Mouse (Mus musculus): Measurements from ENCODE around the gene Acads. TPM values are rescaled to one million over a fixed set of nuclear protein-coding genes. Genes with fewer than 3 reads are reported as not detected.
A peak's percentile ranks its signal among the peaks of the same experiment; 100 is the strongest.
"Not testable (repeated sequence)": the region's sequence is repeated elsewhere in the genome, so short reads cannot be mapped to it uniquely, and the experiment has no call there.

Acads gene
- polyA plus RNA-seq, 1 experiment from 2014 or later, result 46.9 TPM

DNA sequence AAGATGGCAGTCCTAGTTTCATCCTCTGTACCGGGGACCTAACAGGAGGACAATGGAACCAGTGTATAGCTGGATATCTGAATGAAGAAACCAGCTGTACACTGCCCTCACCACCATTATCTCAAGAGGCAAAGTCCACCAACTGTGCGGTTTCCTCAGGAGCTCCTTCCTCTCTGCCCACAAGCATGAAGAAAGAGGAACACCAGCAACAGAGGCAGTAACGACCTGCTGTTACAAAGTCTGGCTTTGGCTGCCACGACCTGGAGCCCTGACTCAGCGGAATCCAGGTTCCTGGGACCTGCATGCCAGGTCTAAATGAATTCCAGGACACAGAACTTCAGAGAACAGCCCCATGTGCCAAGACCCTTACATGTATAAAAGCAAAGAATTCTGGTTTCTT, 36.7 kb upstream of the Acads start:
- Histone ChIP-seq H3K27ac (ENCODE audit: low read depth) (no peak overlapping the region), H3K9ac (peak overlapping the region; percentile 94), H3K4me1 (ENCODE audit: insufficient read depth) (peaks cover 29% of the 10 kb centered on the region)

GRCm38 (mm10) chr5:115155156-115155631, 36.0 kb upstream of the Acads start:
- 64% methylated on average over 13 of the region's 13 CpGs for WGBS
- TF ChIP-seq CTCF (IDR thresholded peaks at IDR 0.05; ENCODE audit: low read depth), result no peak
- ATAC-seq (ENCODE audit: insufficient read depth), result no peak
- Histone ChIP-seq H3K4me3 (ENCODE audit: low read depth, low read length) (peak overlapping the region; percentile 100), H3K9ac (peak overlapping the region; percentile 94; the same call in 1 of the 2 replicates), H3K27me3 (ENCODE audit: insufficient read depth, low read length) (no peaks in the 10 kb centered on the region), H3K9me3 (ENCODE audit: low read depth, low read length) (no peaks in the 10 kb centered on the region), H3K36me3 (ENCODE audit: insufficient read depth) (peaks cover 31% of the 10 kb centered on the region), H3K27ac (ENCODE audit: low read depth) (no peak overlapping the region), H3K4me1 (ENCODE audit: insufficient read depth) (peaks cover 29% of the 10 kb centered on the region), H3K4me2 (peak overlapping the region; percentile 80)
- DNase-seq, result no peak

More for the DNA sequence above, 36.7 kb upstream of the Acads start:
- peaks cover 25% of the 10 kb centered on the region for H3K36me3 ChIP-seq (ENCODE audit: insufficient read depth)
- no peak for TF ChIP-seq CTCF (IDR thresholded peaks at IDR 0.05; ENCODE audit: low read depth)
- H3K4me3 ChIP-seq (ENCODE audit: low read depth, low read length), result peak overlapping the region; percentile 100
- peak overlapping the region; percentile 80 for H3K4me2 ChIP-seq
- no peak for ATAC-seq (ENCODE audit: insufficient read depth)
- no peaks in the 10 kb centered on the region for H3K9me3 ChIP-seq (ENCODE audit: low read depth, low read length)
- WGBS, result 39% methylated on average over 5 of the region's 5 CpGs
- peak; percentile 22 for DNase-seq
- no peaks in the 10 kb centered on the region for H3K27me3 ChIP-seq (ENCODE audit: insufficient read depth, low read length)

- H3K27me3 ChIP-seq (ENCODE audit: insufficient read depth, low read length), result no peaks in the 10 kb centered on the region
- 14% methylated on average over 8 of the region's 8 CpGs for WGBS
- no peaks in the 10 kb centered on the region for H3K9me3 ChIP-seq (ENCODE audit: low read depth, low read length)
- H3K4me2 ChIP-seq, result peak overlapping the region; percentile 16; the same call in 1 of the 2 replicates
- no peak for ATAC-seq (ENCODE audit: insufficient read depth)
- peaks cover 29% of the 10 kb centered on the region for H3K4me1 ChIP-seq (ENCODE audit: insufficient read depth)
- DNase-seq, result no peak
- H3K9ac ChIP-seq, result no peak overlapping the region
- TF ChIP-seq CTCF (IDR thresholded peaks at IDR 0.05; ENCODE audit: low read depth), result no peak
- H3K4me3 ChIP-seq (ENCODE audit: low read depth, low read length), result no peak overlapping the region
- H3K36me3 ChIP-seq (ENCODE audit: insufficient read depth), result peaks cover 59% of the 10 kb centered on the region
- H3K27ac ChIP-seq (ENCODE audit: low read depth), result no peak overlapping the region; the same call in 1 of the 2 replicates
Observed at GRCm38 (mm10) chr5:115152132-115152956, 33.2 kb upstream of the Acads start.

DNA sequence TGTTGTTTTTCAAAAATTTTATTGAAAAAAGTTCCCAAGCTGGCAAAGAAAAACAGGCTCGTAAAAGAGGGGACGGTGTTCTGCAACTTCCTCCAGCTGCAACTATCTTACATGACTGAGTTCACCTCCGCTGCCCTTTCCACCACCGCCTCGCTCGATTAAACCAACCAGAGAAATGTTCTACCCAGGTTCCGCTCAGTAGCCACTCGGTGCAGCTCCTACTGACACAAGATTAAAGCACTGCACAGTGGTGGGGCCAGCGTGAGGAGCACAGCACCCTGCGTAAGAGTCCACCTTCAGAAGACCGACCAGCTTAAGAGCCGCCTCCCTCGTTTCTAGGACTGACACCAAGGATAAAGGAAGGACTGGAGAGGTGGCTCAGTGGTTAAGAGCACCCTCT, 32.3 kb upstream of the Acads start:
- DNase-seq (no peak), ATAC-seq (ENCODE audit: insufficient read depth) (no peak)
- H3K4me2 ChIP-seq, result no peak overlapping the region
- 74% methylated on average over 13 of the region's 13 CpGs for WGBS
- no peak overlapping the region for H3K27ac ChIP-seq (ENCODE audit: low read depth)
- no peak overlapping the region for H3K4me3 ChIP-seq (ENCODE audit: low read depth, low read length)
- H3K4me1 ChIP-seq (ENCODE audit: insufficient read depth), result peaks cover 24% of the 10 kb centered on the region
- H3K9me3 ChIP-seq (ENCODE audit: low read depth, low read length), result no peaks in the 10 kb centered on the region
- H3K9ac ChIP-seq, result no peak overlapping the region
- H3K36me3 ChIP-seq (ENCODE audit: insufficient read depth), result peaks cover 68% of the 10 kb centered on the region
- no peaks in the 10 kb centered on the region for H3K27me3 ChIP-seq (ENCODE audit: insufficient read depth, low read length)
- no peak for TF ChIP-seq CTCF (IDR thresholded peaks at IDR 0.05; ENCODE audit: low read depth)

GRCm38 (mm10) chr5:115150991-115151390, 31.8 kb upstream of the Acads start:
- WGBS, result 79% methylated on average over 5 of the region's 5 CpGs
- H3K27ac ChIP-seq (ENCODE audit: low read depth), result no peak overlapping the region
- ATAC-seq (ENCODE audit: insufficient read depth), result no peak
- no peak for DNase-seq
- H3K9ac ChIP-seq, result no peak overlapping the region
- H3K36me3 ChIP-seq (ENCODE audit: insufficient read depth), result peaks cover 72% of the 10 kb centered on the region
- no peaks in the 10 kb centered on the region for H3K9me3 ChIP-seq (ENCODE audit: low read depth, low read length)
- no peak overlapping the region for H3K4me2 ChIP-seq
- no peaks in the 10 kb centered on the region for H3K27me3 ChIP-seq (ENCODE audit: insufficient read depth, low read length)
- TF ChIP-seq CTCF (IDR thresholded peaks at IDR 0.05; ENCODE audit: low read depth), result no peak
- peaks cover 19% of the 10 kb centered on the region for H3K4me1 ChIP-seq (ENCODE audit: insufficient read depth)
- no peak overlapping the region for H3K4me3 ChIP-seq (ENCODE audit: low read depth, low read length)

DNA sequence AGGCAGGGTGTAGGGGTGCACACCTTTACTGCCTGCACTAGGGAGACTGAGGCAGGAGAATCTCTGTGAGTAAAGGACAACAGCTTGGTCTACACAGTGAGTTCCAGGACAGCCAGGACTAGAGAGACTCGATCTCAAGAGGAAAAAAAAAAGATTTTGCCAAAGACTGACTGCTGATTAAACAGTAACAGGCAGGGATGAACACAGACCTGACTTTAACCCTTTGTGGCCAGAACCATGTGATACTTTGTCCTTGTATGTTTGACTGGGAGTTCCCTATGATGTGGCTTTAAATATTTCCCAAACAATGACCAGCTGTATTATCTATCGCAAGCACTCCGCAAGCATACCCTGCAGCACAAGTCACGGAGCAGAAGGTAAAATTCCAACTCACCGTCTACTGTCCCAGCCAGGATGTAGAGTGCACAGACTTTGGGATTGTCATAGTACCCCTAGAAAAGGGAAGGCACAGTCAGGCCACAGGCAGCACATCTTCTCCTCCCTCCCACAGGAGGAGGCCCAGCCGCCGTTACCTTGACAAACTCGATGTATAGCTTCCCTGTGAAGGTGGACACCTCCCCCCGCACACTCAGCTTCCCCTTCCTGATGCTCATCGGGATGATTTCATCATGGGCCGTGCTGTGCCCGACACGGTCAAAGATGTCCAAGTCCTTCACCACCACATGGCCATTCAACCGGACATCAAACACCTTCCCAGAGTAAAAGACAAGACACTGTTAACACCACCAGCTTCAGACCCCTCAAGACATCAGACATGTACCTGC, 30.7 kb upstream of the Acads start:
- Histone ChIP-seq H3K4me2 (no peak overlapping the region), H3K36me3 (ENCODE audit: insufficient read depth) (peaks cover 82% of the 10 kb centered on the region), H3K27me3 (ENCODE audit: insufficient read depth, low read length) (no peaks in the 10 kb centered on the region), H3K9ac (no peak overlapping the region), H3K9me3 (ENCODE audit: low read depth, low read length) (no peaks in the 10 kb centered on the region), H3K27ac (ENCODE audit: low read depth) (no peak overlapping the region), H3K4me3 (ENCODE audit: low read depth, low read length) (no peak overlapping the region), H3K4me1 (ENCODE audit: insufficient read depth) (peaks cover 8% of the 10 kb centered on the region)
- DNase-seq, result no peak
- 95% methylated on average over 14 of the region's 14 CpGs for WGBS
- no peak for ATAC-seq (ENCODE audit: insufficient read depth)
- no peak for TF ChIP-seq CTCF (IDR thresholded peaks at IDR 0.05; ENCODE audit: low read depth)

GRCm38 (mm10) chr5:115148872-115149271, 29.7 kb upstream of the Acads start:
- H3K9me3 ChIP-seq (ENCODE audit: low read depth, low read length); H3K4me1 ChIP-seq (ENCODE audit: insufficient read depth); H3K4me3 ChIP-seq (ENCODE audit: low read depth, low read length); H3K4me2 ChIP-seq; DNase-seq; H3K27ac ChIP-seq (ENCODE audit: low read depth); ATAC-seq (ENCODE audit: insufficient read depth); H3K27me3 ChIP-seq (ENCODE audit: insufficient read depth, low read length); H3K9ac ChIP-seq: not testable (repeated sequence)
- H3K36me3 ChIP-seq (ENCODE audit: insufficient read depth), result peaks cover 84% of the 10 kb centered on the region
- no CpG with 5 or more reads among the region's 1 CpGs for whole genome bisulfite sequencing
